Mouse (Mus musculus) neural tube, embryonic 10.5 days (tissue): ENCODE results near the gene Asic3.
A peak's percentile ranks its signal among the peaks of the same experiment; 100 is the strongest.

ENCODE experiments used
- DNase-seq: peaks from one replicate; pipeline ENCODE4 v3.0.0-alpha.2; 2017; ENCODE audit warnings: low spot score; ENCODE audit errors: extremely low spot score

Asic3 gene

GRCm38 (mm10) chr5:24451264-24452029 is 38.3 kb downstream of the Asic3 start:
- DNase-seq = peak; percentile 87

- peak; percentile 66 for DNase-seq
Observed at GRCm38 (mm10) chr5:24452030-24452690, 39.0 kb downstream of the Asic3 start, which contains the start of gene Agap3. Gene Agap3, plus strand, starts transcription at chr5:24452177.

- DNase-seq = peak; percentile 46
Observed at GRCm38 (mm10) chr5:24452691-24453233, 39.6 kb downstream of the Asic3 start.

- DNase-seq = no peak
Observed at GRCm38 (mm10) chr5:24453283-24453984, 40.2 kb downstream of the Asic3 start.

GRCm38 (mm10) chr5:24453985-24454303 is 40.8 kb downstream of the Asic3 start:
- DNase-seq = no peak

GRCm38 (mm10) chr5:24455076-24455475 is 41.9 kb downstream of the Asic3 start:
- DNase-seq = no peak

GRCm38 (mm10) chr5:24455613-24456012 is 42.4 kb downstream of the Asic3 start:
- no peak for DNase-seq

GRCm38 (mm10) chr5:24466762-24467161 is 53.6 kb downstream of the Asic3 start:
- DNase-seq = no peak
